Mouse (Mus musculus) 3T3-L1 (cell line): ENCODE results near the gene Phgdh.

Experiments used
- DNase-seq: peaks from one replicate; pipeline ENCODE4 v3.0.0-alpha.2; 2015; ENCODE audit warnings: low read depth, low spot score

Gene Phgdh

DNA sequence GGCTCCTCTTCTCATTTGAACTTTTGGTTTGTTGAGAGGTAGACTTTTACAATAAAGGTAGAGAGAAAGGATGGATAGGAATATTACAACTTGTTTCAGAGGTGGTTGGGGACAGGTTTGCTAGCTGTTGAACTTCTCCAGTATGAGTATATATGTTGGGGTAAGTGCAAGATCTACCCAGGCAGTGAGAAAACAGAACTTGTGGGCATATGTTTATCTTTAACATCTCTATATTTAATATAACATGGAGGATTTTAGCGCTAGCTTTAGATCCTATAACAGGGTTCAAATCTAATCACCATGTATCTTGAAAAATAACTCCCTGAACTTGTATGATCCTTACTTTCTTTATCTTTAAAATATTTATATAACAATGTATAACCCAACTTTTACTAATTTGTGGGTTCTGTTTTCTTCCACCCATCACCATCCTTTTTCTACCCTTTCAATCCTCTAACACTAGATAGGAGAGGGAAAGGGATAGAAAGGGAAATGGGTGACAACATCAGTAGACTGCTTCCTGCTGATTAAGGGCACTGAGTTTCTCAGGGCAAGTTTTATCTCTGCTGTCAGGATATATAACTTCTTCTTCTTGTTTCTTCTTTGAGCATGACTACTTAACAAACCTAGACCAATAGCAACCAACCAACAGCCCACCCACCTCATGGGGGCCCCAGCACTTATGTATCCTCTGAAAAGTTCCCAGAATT is 40.2 kb downstream of the Phgdh start:
- DNase-seq, result no peak

DNA sequence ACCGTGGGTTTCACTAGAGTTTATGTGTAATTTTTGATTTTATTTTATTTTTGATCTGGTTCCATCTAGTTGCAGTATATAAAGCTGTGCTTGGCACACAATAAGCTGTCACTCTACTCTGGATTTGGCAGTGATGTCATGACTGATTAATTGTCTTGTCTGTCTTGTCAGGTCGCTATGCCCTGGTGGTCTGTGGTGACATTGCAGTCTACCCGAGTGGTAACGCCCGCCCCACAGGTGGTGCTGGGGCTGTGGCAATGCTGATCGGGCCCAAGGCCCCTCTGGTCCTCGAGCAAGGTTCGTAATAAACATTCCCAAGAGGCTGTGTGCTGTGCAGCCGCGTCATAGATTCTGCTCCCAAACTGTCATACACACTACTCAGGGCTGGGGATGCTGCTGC is 43.8 kb downstream of the Phgdh start:
- no peak for DNase-seq

DNA sequence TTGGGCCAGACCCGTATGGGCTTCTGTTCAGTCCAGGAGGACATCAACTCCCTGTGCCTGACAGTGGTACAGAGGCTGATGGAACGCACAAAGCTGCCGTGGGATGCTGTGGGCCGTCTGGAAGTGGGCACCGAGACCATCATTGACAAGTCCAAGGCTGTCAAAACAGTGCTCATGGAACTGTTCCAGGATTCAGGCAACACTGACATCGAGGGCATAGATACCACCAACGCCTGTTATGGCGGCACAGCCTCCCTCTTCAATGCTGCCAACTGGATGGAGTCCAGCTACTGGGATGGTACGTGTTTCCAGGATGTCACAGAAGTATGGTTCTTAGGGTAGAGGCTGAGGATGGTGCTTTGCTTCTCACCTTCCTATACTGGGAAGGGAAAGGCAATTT is 48.7 kb downstream of the Phgdh start:
- DNase-seq, result no peak

DNA sequence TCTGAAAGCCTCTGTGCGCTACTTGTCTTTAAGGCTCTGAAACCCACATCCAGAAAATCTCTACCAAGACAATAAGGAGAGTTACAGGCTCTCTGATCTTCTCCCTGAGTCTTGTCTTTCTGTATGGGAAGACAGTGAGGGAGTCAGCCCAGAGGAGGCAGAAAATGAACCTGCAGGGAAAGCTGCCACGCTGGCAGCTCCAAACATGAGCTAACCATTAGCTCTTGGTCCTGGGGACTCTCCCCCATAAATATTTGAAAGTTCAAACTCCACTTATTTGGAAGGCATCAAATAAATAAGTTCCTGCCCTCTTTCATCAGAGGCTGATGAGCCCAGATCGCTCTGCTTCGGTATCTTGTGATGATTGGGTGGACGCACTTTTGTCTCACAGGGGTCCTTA is 56.6 kb downstream of the Phgdh start:
- DNase-seq, result no peak

DNA sequence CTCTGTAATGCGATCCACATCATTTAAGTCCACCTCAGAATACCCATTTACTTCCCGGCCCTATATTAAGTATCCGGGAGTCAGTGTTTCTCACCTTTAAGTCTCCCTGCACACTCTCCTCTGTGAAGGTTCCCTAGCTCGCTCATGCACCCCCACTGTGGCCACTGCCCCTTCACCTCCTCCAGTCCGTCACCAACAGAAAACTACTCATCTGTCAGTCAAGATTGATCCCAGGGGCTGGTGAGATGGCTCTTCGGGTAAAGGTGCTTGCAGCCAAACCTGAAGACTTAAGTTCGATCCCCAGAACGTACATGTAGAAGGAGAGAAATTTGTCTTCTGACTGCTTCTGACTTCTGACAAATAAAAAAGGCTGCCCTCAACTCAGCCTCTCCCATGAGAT is 57.4 kb downstream of the Phgdh start:
- DNase-seq, result no peak

DNA sequence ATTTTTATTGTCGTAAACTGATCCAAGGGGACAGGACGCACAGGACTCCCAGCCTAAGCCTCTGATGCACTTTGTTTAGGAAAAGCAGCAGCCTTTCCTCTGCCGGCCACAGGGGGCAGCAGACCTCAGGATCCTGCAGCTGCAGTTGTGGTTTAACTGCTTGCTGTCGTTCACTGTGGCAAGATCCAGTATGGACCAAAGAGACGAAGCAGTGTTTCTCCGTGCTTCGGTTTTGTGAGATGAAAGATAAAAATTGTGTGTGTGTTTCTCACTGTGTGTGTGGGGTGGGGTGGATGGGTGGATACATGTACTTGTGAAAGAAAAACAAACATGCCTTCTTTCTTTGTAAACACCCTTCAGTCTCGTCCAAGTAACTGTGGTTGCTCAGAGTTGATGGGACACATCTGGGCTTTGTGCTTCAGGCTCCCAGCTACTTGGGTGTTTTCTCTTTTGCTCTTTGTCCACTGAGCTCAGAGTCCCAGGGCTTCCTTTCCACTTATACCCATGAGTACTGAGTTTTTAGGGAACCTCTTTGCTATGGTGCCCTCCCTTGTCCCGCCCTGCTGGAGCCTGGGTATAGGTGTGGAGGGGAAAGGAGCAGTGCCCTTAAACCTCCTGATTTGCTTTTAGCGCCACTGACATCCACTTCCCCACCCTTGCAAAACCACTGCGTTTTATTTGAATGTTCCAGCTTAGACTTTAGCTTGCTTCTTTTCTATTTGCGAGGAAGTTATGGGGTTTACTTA is 58.7 kb downstream of the Phgdh start:
- peak; percentile 66 for DNase-seq

DNA sequence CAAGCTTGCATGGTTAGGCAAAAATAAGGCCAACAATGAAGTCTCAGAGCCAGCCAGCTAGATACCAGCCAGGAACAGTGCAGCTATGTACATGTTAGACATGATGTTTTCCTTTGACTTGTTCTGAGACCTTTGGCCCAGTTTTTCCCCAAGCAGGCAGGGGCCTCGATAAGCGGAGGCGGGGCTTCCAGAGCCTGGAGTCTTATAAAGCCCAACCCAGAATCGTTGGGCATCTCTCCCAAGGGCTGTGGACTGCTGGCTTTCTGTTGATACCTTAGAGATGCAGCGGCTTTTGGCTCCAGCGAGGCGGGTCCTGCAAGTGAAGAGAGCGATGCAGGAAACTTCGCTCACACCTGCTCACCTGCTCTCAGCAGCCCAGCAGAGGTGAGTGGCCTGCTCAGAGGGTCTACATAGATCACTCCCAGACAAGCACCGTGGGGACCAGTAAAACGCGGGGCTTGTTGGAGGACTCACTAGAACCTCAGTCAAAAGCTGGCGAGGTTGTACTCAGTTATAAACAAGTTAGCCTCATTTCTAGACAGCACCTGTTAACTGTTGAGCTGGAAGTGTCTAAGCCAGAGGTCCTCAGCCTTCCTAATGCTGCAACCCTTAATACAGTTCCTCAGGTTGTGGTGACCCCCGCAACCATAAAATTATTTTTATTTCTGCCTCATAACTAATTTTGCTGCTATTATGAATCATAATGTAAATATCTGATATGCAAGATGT is 59.4 kb downstream of the Phgdh start, which contains the start of gene Hmgcs2:
Hmgcs2 (plus strand) TSS at position 232 of the 729 bp plus-strand sequence.
- no peak for DNase-seq

DNA sequence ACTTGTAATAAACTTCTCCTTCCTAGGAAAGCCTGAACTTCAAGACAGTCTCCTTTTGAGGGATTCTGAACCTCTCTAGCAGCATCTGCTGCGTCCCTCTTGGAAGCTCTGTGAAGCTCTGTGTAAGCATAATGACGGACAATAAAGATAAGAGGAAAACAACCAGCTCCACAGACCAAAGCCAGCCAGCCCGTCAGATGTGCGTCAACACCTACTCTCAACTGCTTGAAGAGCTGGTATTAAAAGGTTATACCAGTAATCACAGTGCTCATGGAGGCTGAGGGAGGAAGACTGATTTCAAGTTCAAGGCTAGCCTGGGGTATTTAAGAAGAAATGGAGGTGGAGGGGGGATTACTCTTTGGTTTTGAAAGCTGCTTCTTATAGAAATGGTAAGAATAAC is 60.1 kb downstream of the Phgdh start:
- DNase-seq, result no peak

DNA sequence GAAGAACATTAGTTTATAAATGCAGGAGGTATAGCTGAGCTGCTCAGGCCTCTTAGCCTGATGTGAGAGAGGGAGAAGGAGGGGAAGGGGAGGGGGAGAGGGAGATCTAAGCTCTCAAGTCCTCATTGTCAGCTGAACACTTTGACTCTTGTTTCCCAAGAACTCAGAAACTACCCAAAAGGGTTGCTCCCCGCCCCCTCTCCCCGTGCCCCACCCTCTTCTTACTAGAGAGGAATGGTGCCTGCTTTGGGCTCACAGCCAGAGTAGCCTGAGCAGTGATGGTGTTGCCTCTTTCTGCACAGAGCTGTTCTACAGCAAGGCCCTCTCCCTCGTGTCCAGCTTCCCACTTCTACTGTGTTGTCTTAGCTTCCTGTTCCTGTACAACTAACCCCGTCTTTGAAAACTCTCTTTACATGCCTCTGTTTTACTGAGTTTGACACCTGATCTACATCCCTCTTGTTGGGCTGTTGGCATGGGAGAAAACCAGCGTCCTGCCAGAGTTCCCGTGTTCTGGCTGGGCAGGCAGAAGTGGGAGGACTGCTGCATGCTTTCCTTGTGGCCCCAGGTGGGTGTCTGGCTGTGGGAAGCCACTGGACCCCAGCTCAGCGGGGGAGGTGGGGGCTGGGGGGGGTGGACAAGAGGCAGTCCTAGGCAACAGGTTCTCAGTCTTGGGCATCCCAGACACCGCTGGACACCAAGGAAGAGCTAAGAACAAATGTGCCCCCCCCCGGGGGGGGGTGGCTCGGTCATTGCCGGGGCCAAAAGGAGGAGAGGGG is 66.0 kb downstream of the Phgdh start:
- DNase-seq, result no peak

DNA sequence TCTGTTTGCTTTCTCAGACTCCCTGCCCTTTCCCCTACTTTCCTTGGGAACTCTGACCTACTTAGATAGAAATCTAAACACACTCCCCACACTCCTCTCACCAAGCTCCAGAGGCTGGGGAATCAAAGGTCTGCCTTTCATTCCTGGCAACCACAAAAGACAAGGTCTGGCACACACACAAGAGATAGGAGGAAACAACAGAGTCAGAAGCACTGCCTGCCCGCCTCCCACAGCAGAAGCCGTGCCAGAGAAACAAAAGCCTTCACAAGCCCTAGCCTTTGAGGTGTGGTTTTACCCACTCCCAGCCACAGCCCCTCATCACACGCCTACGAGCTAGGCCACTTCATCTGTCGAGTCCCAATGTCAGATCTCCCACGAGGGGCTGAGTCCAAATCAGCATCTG is 72.5 kb downstream of the Phgdh start:
- peak; percentile 18 for DNase-seq
